Mouse (Mus musculus) hindbrain, embryonic 13.5 days (tissue): ENCODE results near the gene Sfrp4. TPM values are rescaled to one million over a fixed set of nuclear protein-coding genes. Genes with fewer than 3 reads are reported as not detected.

Experiments
- ATAC-seq: fragments of 200-750 bp; cut with Nextera tagmentation; 2 replicates; pipeline ENCODE4 v1.8.0; 2017; ENCODE audit warnings: moderate TSS enrichment; ENCODE audit not compliant: low FRiP score
- H3K27ac ChIP-seq: fragments of 300-500 bp; sonication (generic); 2 replicates; pipeline ENCODE4 v1.5.1; 2015; ENCODE audit warnings: inconsistent platforms, mild to moderate bottlenecking, moderate library complexity
- H3K27me3 ChIP-seq: fragments of 300-500 bp; sonication (generic); 2 replicates; pipeline ENCODE4 v1.6.1; 2015; ENCODE audit warnings: mild to moderate bottlenecking, inconsistent platforms
- H3K36me3 ChIP-seq: fragments of 300-500 bp; sonication (generic); 2 replicates; pipeline ENCODE4 v1.6.1; 2015; ENCODE audit warnings: mild to moderate bottlenecking, inconsistent platforms
- H3K4me1 ChIP-seq: fragments of 300-500 bp; sonication (generic); replicated peaks from 2 replicates; pipeline ENCODE4 v1.6.1; 2015; ENCODE audit warnings: inconsistent platforms
- H3K4me2 ChIP-seq: fragments of 300-500 bp; sonication (generic); 2 replicates; pipeline ENCODE4 v1.6.1; 2015; ENCODE audit warnings: inconsistent platforms, mild to moderate bottlenecking, moderate library complexity
- H3K4me3 ChIP-seq: fragments of 300-500 bp; sonication (generic); 2 replicates; pipeline ENCODE4 v1.5.1; 2015; ENCODE audit warnings: mild to moderate bottlenecking, inconsistent platforms
- H3K9ac ChIP-seq: fragments of 300-500 bp; sonication (generic); 2 replicates; pipeline ENCODE4 v1.6.1; 2015; ENCODE audit warnings: mild to moderate bottlenecking, inconsistent platforms
- H3K9me3 ChIP-seq: fragments of 300-500 bp; sonication (generic); 2 replicates; pipeline ENCODE4 v1.6.1; 2016; ENCODE audit warnings: inconsistent platforms
- WGBS: fragments of 180-500 bp; shearing (Covaris S2); methylation state at CpG from one replicate; pipeline ENCODE4 v1.1.7; 2015; 5-methylcytosine and 5-hydroxymethylcytosine counted together
- polyA plus RNA-seq: library from polyadenylated mRNA; unstranded; fragments of >200 nt; fragmentation: Nextera tagmentation; extraction: Ambion mirVana; gene quantifications from 2 replicates; pipeline ENCODE4 v1.2.1, GENCODE M21; 2015

Sfrp4 gene
- polyA plus RNA-seq, 1 experiment from 2014 or later, result 2.2 TPM

- no peak overlapping the region for H3K9ac ChIP-seq
- no peaks in the 10 kb centered on the region for H3K9me3 ChIP-seq
- no peak overlapping the region for H3K27ac ChIP-seq
- H3K4me2 ChIP-seq, result no peak overlapping the region
- no peak for ATAC-seq
- 93% methylated on average over 1 of the region's 1 CpGs for WGBS
- H3K4me3 ChIP-seq, result no peak overlapping the region
- no peaks in the 10 kb centered on the region for H3K27me3 ChIP-seq
- H3K36me3 ChIP-seq, result no peaks in the 10 kb centered on the region
- H3K4me1 ChIP-seq, result peaks cover 13% of the 10 kb centered on the region
Measured at GRCm38 (mm10) chr13:19614311-19614710, 8.6 kb upstream of the Sfrp4 start.

GRCm38 (mm10) chr13:19618081-19618480, 4.8 kb upstream of the Sfrp4 start:
- ATAC-seq, result no peak
- Histone ChIP-seq H3K4me2 (peak overlapping the region; percentile 87), H3K9ac (no peak overlapping the region), H3K4me1 (peaks cover 8% of the 10 kb centered on the region), H3K27me3 (peaks cover 10% of the 10 kb centered on the region), H3K36me3 (no peaks in the 10 kb centered on the region), H3K27ac (no peak overlapping the region), H3K9me3 (no peaks in the 10 kb centered on the region), H3K4me3 (no peak overlapping the region)
- WGBS, result 94% methylated on average over 4 of the region's 4 CpGs

- H3K27ac ChIP-seq, result peak overlapping the region; percentile 89
- H3K4me3 ChIP-seq, result peak overlapping the region; percentile 80
- peaks cover 16% of the 10 kb centered on the region for H3K4me1 ChIP-seq
- peak overlapping the region; percentile 87 for H3K4me2 ChIP-seq
- peaks cover 18% of the 10 kb centered on the region for H3K27me3 ChIP-seq
- peak; percentile 47 for ATAC-seq
- H3K36me3 ChIP-seq, result no peaks in the 10 kb centered on the region
- 8% methylated on average over 5 of the region's 5 CpGs for WGBS
- no peaks in the 10 kb centered on the region for H3K9me3 ChIP-seq
- peak overlapping the region; percentile 95 for H3K9ac ChIP-seq
Measured at GRCm38 (mm10) chr13:19618841-19619215, 4.1 kb upstream of the Sfrp4 start.

- Histone ChIP-seq H3K9me3 (no peaks in the 10 kb centered on the region), H3K27ac (peak within 1 kb of the TSS; percentile 89), H3K4me3 (peak within 1 kb of the TSS; percentile 80), H3K27me3 (peaks cover 22% of the 10 kb centered on the region), H3K4me1 (peaks cover 17% of the 10 kb centered on the region), H3K9ac (peak within 1 kb of the TSS; percentile 95), H3K4me2 (peak within 1 kb of the TSS; percentile 87), H3K36me3 (no peaks in the 10 kb centered on the region)
- WGBS, result under 1% methylated on average over 46 of the region's 46 CpGs
- peak; percentile 87 for ATAC-seq
Measured at GRCm38 (mm10) chr13:19619216-19619927, 3.5 kb upstream of the Sfrp4 start, which contains the start of gene Epdr1. TSS of gene Epdr1 (minus strand) at chr13:19619927.

- Histone ChIP-seq H3K36me3 (no peaks in the 10 kb centered on the region), H3K27ac (0 out of 2 replicates have a peak overlapping the region, but pooled peaks have one; percentile 12), H3K4me2 (peak overlapping the region; percentile 90), H3K4me3 (peak overlapping the region; percentile 52), H3K9me3 (no peaks in the 10 kb centered on the region), H3K27me3 (peaks cover 27% of the 10 kb centered on the region), H3K4me1 (peaks cover 13% of the 10 kb centered on the region), H3K9ac (peak overlapping the region; percentile 71)
- WGBS, result 18% methylated on average over 30 of the region's 30 CpGs
- ATAC-seq, result peak; percentile 56
Measured at GRCm38 (mm10) chr13:19623228-19623905, 463 bp downstream of the Sfrp4 start.

GRCm38 (mm10) chr13:19624632-19625320, 1.9 kb downstream of the Sfrp4 start:
- no peak overlapping the region for H3K9ac ChIP-seq
- no peak overlapping the region for H3K4me2 ChIP-seq
- H3K36me3 ChIP-seq, result no peaks in the 10 kb centered on the region
- no peak overlapping the region for H3K4me3 ChIP-seq
- peaks cover 27% of the 10 kb centered on the region for H3K27me3 ChIP-seq
- 86% methylated on average over 11 of the region's 11 CpGs for WGBS
- H3K27ac ChIP-seq, result no peak overlapping the region
- no peak for ATAC-seq
- no peaks in the 10 kb centered on the region for H3K9me3 ChIP-seq
- peaks cover 13% of the 10 kb centered on the region for H3K4me1 ChIP-seq

- Histone ChIP-seq H3K9ac (no peak overlapping the region), H3K9me3 (no peaks in the 10 kb centered on the region), H3K36me3 (no peaks in the 10 kb centered on the region), H3K27ac (no peak overlapping the region), H3K4me3 (no peak overlapping the region), H3K4me1 (peaks cover 13% of the 10 kb centered on the region), H3K27me3 (peaks cover 18% of the 10 kb centered on the region), H3K4me2 (no peak overlapping the region)
- ATAC-seq, result no peak
- 76% methylated on average over 1 of the region's 1 CpGs for WGBS
Measured at GRCm38 (mm10) chr13:19626473-19626872, 3.6 kb downstream of the Sfrp4 start.

- WGBS, result 91% methylated on average over 5 of the region's 5 CpGs
- H3K4me2 ChIP-seq, result no peak overlapping the region
- no peaks in the 10 kb centered on the region for H3K4me1 ChIP-seq
- H3K36me3 ChIP-seq, result no peaks in the 10 kb centered on the region
- no peak overlapping the region for H3K4me3 ChIP-seq
- no peak overlapping the region for H3K27ac ChIP-seq
- ATAC-seq, result no peak
- H3K27me3 ChIP-seq, result no peaks in the 10 kb centered on the region
- no peak overlapping the region for H3K9ac ChIP-seq
- no peaks in the 10 kb centered on the region for H3K9me3 ChIP-seq
Measured at GRCm38 (mm10) chr13:19630768-19631709, 8.1 kb downstream of the Sfrp4 start.

GRCm38 (mm10) chr13:19636131-19636530, 13.2 kb downstream of the Sfrp4 start:
- no peak overlapping the region for H3K27ac ChIP-seq
- WGBS, result 80% methylated on average over 4 of the region's 4 CpGs
- H3K4me3 ChIP-seq, result no peak overlapping the region
- no peaks in the 10 kb centered on the region for H3K4me1 ChIP-seq
- H3K9ac ChIP-seq, result no peak overlapping the region
- H3K27me3 ChIP-seq, result no peaks in the 10 kb centered on the region
- no peak overlapping the region for H3K4me2 ChIP-seq
- H3K9me3 ChIP-seq, result no peaks in the 10 kb centered on the region
- H3K36me3 ChIP-seq, result no peaks in the 10 kb centered on the region
- no peak for ATAC-seq

- Histone ChIP-seq H3K9ac (no peak overlapping the region), H3K36me3 (no peaks in the 10 kb centered on the region), H3K27ac (no peak overlapping the region), H3K9me3 (no peaks in the 10 kb centered on the region), H3K4me2 (no peak overlapping the region), H3K4me1 (no peaks in the 10 kb centered on the region), H3K4me3 (no peak overlapping the region), H3K27me3 (no peaks in the 10 kb centered on the region)
- no peak for ATAC-seq
- 84% methylated on average over 2 of the region's 2 CpGs for WGBS
Measured at GRCm38 (mm10) chr13:19640203-19640851, 17.4 kb downstream of the Sfrp4 start.

- WGBS, result 83% methylated on average over 1 of the region's 1 CpGs
Measured at GRCm38 (mm10) chr13:19643519-19643918, 20.6 kb downstream of the Sfrp4 start.

More at GRCm38 (mm10) chr13:19643519-19643918, 20.6 kb downstream of the Sfrp4 start:
- no peaks in the 10 kb centered on the region for H3K4me1 ChIP-seq
- H3K9ac ChIP-seq, result no peak overlapping the region
- H3K9me3 ChIP-seq, result no peaks in the 10 kb centered on the region
- ATAC-seq, result no peak
- no peak overlapping the region for H3K27ac ChIP-seq
- H3K27me3 ChIP-seq, result no peaks in the 10 kb centered on the region
- H3K4me3 ChIP-seq, result no peak overlapping the region
- H3K36me3 ChIP-seq, result no peaks in the 10 kb centered on the region
- H3K4me2 ChIP-seq, result no peak overlapping the region
